Mouse (Mus musculus): ENCODE measurements around the gene Pax1. TPM values are rescaled to one million over a fixed set of nuclear protein-coding genes. Genes with fewer than 3 reads are reported as not detected.
A peak's percentile ranks its signal among the peaks of the same experiment; 100 is the strongest.

Pax1 gene
- total and polyA plus RNA-seq, 3 experiments = not detected

- DNase-seq = no peak
Observed at GRCm38 (mm10) chr2:147372947-147373666, 11.4 kb downstream of the Pax1 start.

- DNase-seq = no peak
Observed at GRCm38 (mm10) chr2:147373667-147374007, 11.9 kb downstream of the Pax1 start.

- no peak for DNase-seq
Observed at GRCm38 (mm10) chr2:147374245-147374644, 12.5 kb downstream of the Pax1 start.

GRCm38 (mm10) chr2:147375019-147375715 is 13.4 kb downstream of the Pax1 start:
- DNase-seq = no peak

- DNase-seq = peak; percentile 15
Observed at GRCm38 (mm10) chr2:147378934-147379333, 17.2 kb downstream of the Pax1 start.

- DNase-seq = no peak
Observed at GRCm38 (mm10) chr2:147383373-147383772, 21.6 kb downstream of the Pax1 start.

- no peak for DNase-seq
Observed at GRCm38 (mm10) chr2:147386949-147387348, 25.2 kb downstream of the Pax1 start.

- no peak for DNase-seq
Observed at GRCm38 (mm10) chr2:147409323-147409722, 47.6 kb downstream of the Pax1 start.

- DNase-seq = no peak
Observed at GRCm38 (mm10) chr2:147415037-147415436, 53.3 kb downstream of the Pax1 start.

GRCm38 (mm10) chr2:147424582-147425255 is 63.0 kb downstream of the Pax1 start:
- no peak for DNase-seq

- DNase-seq = no peak
Observed at GRCm38 (mm10) chr2:147429607-147430356, 68.1 kb downstream of the Pax1 start.

GRCm38 (mm10) chr2:147433120-147433519 is 71.4 kb downstream of the Pax1 start:
- DNase-seq = peak; percentile 13

Other genes with a start within 250 kb of the Pax1 start
- not detected for gene Nkx2-2, start 167.7 kb upstream of the Pax1 start, total RNA-seq (2021)
- not detected in 2 replicates for gene Nkx2-2, start 167.7 kb upstream of the Pax1 start, polyA plus RNA-seq (2012; rRNA removed)